Mouse (Mus musculus) kidney, adult 11 months (tissue): Measurements from ENCODE around the gene Chsy1.
"Not testable (repeated sequence)": the region's sequence is repeated elsewhere in the genome, so short reads cannot be mapped to it uniquely, and the experiment has no call there.

Experiments used
- DNase-seq: peaks from one replicate; pipeline ENCODE4 v3.0.0; 2022

Gene Chsy1

GRCm38 (mm10) chr7:66180260-66180659 is 70.9 kb downstream of the Chsy1 start:
- DNase-seq: no peak

DNA sequence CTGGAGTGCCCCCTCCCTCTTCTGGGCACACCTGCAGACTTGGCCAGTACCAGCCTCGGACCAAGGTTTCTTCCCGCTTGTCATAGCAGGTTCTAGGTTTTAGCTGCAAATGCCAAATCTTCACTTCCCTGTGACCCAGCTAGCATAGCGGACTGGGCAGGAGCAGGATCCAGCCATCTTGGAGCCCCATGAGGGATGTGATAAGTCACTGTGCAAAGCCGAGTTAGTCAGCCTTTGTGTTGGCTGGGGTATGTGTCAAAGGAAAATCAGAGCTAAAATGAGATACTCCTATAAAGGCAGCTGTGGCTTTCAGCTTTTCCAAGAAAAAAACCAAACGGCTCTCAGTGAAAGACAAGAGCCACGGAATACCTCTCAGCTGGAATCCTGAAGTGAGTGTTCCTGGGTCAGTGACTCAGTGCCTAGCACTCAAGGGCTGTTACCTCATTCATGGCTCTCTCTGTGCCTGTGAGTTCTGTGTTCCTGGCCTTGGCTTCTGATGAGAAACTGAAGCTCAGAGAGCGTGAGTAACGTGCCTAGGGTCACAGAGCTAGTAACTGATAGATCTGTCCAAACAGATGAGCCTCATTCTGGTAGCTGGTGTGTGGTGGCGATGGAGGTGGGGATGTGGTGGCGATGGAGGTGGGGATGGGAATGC is 71.5 kb downstream of the Chsy1 start:
- no peak for DNase-seq

DNA sequence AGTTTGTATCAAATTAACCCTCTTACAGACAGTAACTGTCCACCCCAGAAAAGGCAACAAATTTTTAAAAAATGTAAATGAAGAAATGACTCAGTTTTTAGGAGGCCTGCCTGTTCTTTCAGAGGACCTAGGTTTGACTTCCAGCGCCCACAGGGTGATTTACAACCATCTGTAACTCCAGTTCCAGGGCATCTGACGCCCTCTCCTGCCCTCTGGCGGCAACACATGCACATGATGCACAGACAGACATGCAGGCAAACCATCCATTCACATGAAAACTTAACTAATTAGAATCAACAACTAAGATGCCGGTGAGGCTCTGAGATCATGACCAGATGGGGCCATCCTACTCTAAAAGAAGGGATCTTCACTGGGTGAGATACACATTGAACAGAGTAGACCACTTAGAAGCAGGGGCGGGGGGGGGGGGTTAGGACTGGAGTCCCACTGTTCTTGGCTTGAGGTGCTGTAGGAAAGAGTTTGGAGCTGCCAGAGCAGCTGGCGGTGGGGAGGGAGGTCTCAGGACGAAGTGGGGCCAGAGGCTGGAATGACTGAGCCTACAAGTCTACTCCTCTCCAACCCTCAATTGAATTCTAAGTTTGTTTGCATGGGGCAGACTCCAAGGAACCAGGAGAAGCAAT is 72.9 kb downstream of the Chsy1 start:
- no peak for DNase-seq

GRCm38 (mm10) chr7:66183404-66183803 is 74.1 kb downstream of the Chsy1 start:
- no peak for DNase-seq

GRCm38 (mm10) chr7:66184026-66184425 is 74.7 kb downstream of the Chsy1 start:
- no peak for DNase-seq

- DNase-seq: no peak
These were observed 76.1 kb downstream of the Chsy1 start for GRCm38 (mm10) chr7:66185370-66185769.

GRCm38 (mm10) chr7:66187581-66188231 is 78.4 kb downstream of the Chsy1 start:
- no peak for DNase-seq

DNA sequence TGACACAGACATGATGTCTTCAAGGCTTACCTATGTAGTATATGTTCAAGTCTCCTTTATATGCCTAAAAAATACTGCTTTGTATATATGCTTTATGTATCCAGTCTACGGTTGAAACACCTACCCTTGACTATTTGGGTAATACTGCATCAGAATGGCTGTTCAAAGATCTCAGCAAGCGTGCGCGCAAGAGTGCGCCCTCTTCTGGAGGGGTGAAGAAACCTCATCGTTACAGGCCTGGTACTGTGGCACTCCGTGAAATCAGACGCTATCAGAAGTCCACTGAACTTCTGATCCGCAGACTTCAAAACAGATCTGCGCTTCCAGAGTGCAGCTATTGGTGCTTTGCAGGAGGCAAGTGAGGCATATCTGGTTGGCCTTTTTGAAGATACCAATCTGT is 81.1 kb downstream of the Chsy1 start:
- not testable (repeated sequence) for DNase-seq

- no peak for DNase-seq
These were observed 85.2 kb downstream of the Chsy1 start for GRCm38 (mm10) chr7:66194511-66194910.

DNA sequence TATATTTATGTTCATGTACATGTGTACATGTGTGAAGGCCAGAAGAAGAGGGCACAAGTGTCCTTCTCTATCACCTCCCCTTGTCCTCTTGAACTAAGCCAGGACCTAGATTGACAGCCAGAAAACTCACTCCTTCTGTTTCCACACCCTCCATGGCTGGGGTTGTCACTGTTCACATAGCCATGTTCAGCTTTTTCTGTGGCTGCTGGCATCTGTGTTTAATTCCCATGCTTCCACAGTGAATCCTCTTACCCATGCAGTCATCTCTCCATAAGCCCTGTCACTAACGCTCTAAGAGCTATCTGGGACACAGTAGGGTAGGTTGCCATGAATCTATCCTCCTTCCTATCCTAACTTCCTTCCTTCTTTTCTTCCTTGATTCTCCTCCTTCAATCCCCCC is 86.6 kb downstream of the Chsy1 start:
- no peak for DNase-seq

DNA sequence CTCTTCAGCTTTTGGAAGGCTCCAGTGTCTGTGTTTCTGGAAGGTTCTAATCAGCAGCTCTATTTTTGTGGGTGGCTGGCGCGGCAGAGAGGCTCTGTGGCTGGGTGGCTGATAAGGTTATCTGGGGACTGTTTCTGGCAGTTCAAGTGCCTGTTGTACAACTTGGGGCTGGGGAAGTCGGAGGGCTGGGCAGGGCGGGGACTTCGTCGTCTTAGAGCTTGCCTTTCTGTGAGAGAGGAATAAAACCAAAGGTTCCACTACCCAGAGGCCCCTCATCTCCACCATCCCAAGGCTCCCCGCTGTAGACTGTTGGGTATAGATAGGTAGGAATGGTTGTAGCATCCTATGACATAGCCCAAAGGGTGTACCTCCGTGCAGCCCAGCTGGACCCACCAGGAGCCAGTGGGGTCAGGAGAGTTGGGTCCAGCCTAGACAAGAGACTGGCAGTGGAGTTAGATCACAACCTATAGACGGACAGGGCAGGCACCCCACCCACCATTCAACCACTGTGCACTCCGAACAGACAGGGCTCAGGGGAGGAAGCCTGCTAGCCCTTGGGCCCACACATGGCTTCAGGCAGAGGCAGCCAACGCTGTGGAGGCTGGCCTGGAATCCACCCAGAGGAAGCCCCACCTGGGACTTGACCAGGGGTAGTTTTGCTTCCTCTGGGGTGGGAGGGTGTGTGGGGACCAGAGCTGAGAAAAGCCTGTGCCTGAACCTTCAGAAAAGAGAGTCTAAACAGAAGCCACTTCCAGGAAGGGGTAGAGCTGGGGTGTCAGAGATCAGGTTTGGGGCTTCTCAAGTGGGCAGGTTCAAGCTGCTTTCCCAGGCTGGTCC is 87.5 kb downstream of the Chsy1 start:
- no peak for DNase-seq

DNA sequence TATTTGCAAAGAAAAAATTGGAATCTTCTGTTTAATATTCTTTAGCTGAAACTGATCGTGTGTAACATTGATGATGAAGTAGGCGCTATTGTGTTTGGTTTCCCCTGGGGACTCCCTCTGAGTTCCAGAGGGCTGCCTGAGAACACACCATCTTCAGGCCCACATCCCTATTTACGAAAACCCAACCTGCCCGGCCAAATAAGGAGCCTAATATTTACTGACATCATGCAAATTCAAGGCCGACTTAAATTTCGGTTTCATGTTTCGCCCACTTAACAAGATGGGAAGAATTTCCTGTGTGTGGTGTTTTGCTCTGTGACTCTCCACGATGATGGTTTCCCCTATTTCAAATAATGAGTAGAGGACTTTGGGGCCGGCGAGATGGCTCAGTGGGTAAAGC is 89.1 kb downstream of the Chsy1 start:
- no peak for DNase-seq

DNA sequence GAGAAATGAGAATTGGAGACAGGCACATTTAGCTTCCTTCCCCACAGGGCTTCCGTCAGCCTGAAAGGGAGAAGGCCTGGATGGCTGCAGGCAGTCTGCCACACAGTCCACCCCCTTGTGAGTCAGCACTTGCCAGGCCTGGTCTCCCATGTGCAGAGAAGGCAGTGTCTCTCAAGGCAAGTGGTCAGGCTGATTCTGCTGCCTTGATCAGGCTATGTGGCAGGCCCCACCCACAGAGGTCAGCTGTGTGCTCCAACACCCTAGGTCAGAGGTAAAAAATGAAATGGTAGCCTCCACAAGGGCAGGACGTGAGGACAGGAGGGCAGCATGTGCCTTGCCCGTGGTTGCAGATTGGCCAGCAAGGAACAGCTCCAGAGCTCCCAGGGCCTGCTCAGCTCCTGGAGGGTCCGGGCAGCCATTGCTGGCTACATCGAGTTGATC is 90.1 kb downstream of the Chsy1 start:
- DNase-seq: no peak

- DNase-seq: no peak
These were observed 91.1 kb downstream of the Chsy1 start for GRCm38 (mm10) chr7:66200383-66200782.

DNA sequence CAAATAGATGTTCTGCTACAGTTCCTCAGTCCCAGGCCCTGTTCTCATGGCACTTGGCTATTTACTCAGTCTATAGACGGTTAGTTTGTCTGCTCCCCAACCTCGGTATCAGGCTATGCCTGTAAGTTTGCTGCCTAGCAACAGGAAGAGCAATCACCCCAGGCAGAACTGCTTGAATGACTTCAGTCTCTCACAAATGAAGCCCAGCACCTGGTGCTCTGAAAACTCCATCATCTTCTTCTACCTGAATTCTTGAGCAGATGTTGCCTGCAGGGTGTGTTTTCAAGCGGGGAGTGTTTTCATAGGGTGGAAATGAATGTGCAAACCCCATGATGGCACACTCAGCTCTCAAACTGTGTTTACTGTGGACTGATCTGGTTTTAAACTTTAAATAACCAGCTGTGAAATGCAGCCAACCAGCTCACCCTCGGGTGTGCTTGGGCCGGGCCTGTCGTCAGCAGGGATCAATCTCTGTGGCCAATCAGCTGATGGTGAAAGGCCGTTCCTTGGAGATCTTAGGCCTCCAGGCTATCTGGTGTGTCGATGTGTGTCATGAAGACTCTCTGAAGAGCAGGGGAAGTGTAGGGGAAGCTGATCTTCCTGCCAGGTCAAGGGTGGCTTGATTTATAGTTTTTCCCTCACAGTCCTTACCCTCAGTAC is 91.6 kb downstream of the Chsy1 start:
- no peak for DNase-seq

GRCm38 (mm10) chr7:66201657-66202056 is 92.3 kb downstream of the Chsy1 start:
- DNase-seq: no peak

DNA sequence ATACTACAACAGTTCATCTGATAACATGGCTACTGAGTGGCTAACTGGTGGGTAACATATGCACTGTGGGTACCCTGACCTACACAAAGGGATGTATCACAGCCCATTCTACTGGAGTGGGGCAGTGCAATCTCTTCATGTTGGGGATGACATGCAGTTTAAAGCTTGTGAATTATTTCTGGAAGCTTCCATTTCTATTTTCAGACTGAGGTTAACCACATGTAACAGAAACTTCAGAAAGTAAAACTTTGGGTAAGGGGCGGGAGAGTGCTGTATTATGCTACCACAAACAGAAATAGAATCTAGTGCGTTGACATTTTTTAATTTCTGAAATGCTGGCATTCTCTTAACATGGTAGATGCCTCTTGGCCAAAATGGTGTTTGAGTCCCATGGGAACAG is 100.6 kb downstream of the Chsy1 start:
- DNase-seq: no peak

GRCm38 (mm10) chr7:66212887-66213286 is 103.6 kb downstream of the Chsy1 start:
- no peak for DNase-seq

GRCm38 (mm10) chr7:66214477-66214876 is 105.2 kb downstream of the Chsy1 start:
- DNase-seq: no peak

DNA sequence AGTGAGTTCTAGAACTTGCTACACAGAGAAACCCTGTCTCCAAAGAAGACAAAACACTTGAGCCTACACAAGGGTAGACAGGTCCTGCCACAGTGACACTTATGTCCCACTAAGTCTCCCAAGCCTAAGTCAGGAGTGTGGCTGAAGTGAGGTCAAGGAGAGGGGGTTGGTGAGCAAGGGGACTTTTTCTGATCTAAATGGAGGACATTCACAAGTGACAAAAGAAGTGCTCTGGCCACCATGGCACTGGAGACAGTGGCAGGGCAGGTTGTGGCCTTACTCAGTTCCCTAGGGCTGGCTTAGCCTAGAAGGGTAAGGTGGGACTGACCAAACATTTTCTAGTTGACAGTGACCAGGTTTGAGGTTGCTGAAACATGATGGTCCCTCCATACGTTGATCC is 106.6 kb downstream of the Chsy1 start:
- no peak for DNase-seq

DNA sequence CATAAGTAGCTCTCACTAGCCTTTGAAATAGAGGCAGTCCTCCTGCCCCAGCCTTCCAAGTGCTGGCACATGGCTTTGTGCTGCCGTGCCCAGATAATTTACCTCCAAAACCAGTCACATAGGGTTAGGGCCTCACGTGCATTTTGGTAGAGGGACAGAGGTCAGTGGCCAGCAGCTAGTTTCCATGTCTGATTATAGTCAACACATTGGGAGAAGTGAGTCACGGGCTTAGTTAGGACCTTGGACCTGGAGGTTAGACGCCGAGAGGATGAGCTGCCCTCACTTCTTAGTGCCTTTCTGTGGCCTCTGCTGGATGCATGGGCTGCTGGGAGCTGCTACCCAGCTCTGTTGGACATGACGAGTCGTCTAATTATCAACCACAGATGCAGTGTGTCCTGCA is 107.7 kb downstream of the Chsy1 start:
- peak; percentile 45 for DNase-seq

- DNase-seq: no peak
These were observed 108.3 kb downstream of the Chsy1 start for GRCm38 (mm10) chr7:66217531-66218094.
